Mouse (Mus musculus): Measurements from ENCODE around the gene Vps13d. TPM values are rescaled to one million over a fixed set of nuclear protein-coding genes. Genes with fewer than 3 reads are reported as not detected.
A peak's percentile ranks its signal among the peaks of the same experiment; 100 is the strongest.

The Vps13d gene
- polyA plus RNA-seq, 1 experiment from 2014 or later: 12.1 TPM

DNA sequence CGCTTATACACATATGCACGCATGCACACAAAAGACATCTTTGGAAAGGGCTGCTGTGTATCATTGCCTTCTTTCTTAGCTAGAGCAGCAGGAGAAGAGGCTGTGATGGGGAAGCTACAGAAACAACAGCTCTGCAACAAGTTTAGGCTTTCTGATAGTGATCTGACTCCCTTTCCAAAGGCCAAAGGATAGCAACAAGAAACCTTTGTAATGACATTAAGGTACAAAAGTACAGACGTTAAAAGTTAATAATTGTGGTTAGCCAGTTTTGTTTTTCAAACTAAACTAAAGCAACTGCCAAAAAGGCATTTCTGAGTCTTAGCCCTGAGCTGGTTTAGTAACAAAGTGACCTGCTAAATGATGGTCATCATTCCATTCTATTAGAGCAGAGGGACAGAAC lies 139.0 kb downstream of the Vps13d start:
- Histone ChIP-seq H3K4me3 (replicated peaks; ENCODE audit: low read length) (no peak overlapping the region), H3K36me3 (replicated peaks; ENCODE audit: control insufficient read depth, insufficient read depth) (peaks cover 93% of the 10 kb centered on the region), H3K4me2 (replicated peaks) (no peak overlapping the region), H3K27me3 (ENCODE audit: control insufficient read depth, insufficient read depth, low read length) (no peaks in the 10 kb centered on the region), H3K27ac (no peak overlapping the region), H3K9me3 (ENCODE audit: control insufficient read depth, low read length) (no peaks in the 10 kb centered on the region), H3K4me1 (replicated peaks; ENCODE audit: control insufficient read depth, insufficient read depth, low read length) (no peaks in the 10 kb centered on the region), H3K9ac (no peak overlapping the region)
- 91% methylated on average over 3 of the region's 3 CpGs for WGBS
- no peak for DNase-seq (ENCODE audit: low spot score)
- ATAC-seq (ENCODE audit: low FRiP score): no peak

GRCm38 (mm10) chr4:145054369-145054768 lies 140.4 kb downstream of the Vps13d start:
- Histone ChIP-seq H3K27ac (no peak overlapping the region), H3K4me1 (replicated peaks; ENCODE audit: control insufficient read depth, insufficient read depth, low read length) (no peaks in the 10 kb centered on the region), H3K9ac (no peak overlapping the region), H3K4me3 (replicated peaks; ENCODE audit: low read length) (no peak overlapping the region), H3K9me3 (ENCODE audit: control insufficient read depth, low read length) (no peaks in the 10 kb centered on the region), H3K36me3 (replicated peaks; ENCODE audit: control insufficient read depth, insufficient read depth) (peaks cover 79% of the 10 kb centered on the region), H3K27me3 (ENCODE audit: control insufficient read depth, insufficient read depth, low read length) (no peaks in the 10 kb centered on the region), H3K4me2 (replicated peaks) (no peak overlapping the region)
- ATAC-seq (ENCODE audit: low FRiP score): no peak
- 58% methylated on average over 3 of the region's 3 CpGs for WGBS
- DNase-seq (ENCODE audit: low spot score): no peak

- H3K36me3 ChIP-seq (replicated peaks; ENCODE audit: control insufficient read depth, insufficient read depth): peaks cover 69% of the 10 kb centered on the region
- 92% methylated on average over 1 of the region's 1 CpGs for WGBS
- no peaks in the 10 kb centered on the region for H3K9me3 ChIP-seq (ENCODE audit: control insufficient read depth, low read length)
- ATAC-seq (ENCODE audit: low FRiP score): no peak
- no peaks in the 10 kb centered on the region for H3K27me3 ChIP-seq (ENCODE audit: control insufficient read depth, insufficient read depth, low read length)
- no peak overlapping the region for H3K4me3 ChIP-seq (replicated peaks; ENCODE audit: low read length)
- H3K4me2 ChIP-seq (replicated peaks): no peak overlapping the region
- no peak overlapping the region for H3K27ac ChIP-seq
- no peaks in the 10 kb centered on the region for H3K4me1 ChIP-seq (replicated peaks; ENCODE audit: control insufficient read depth, insufficient read depth, low read length)
- no peak for DNase-seq (ENCODE audit: low spot score)
- H3K9ac ChIP-seq: no peak overlapping the region
Observed at GRCm38 (mm10) chr4:145052697-145053096, 142.1 kb downstream of the Vps13d start.

- no peak overlapping the region for H3K4me2 ChIP-seq (replicated peaks)
- DNase-seq (ENCODE audit: low spot score) (no peak), ATAC-seq (ENCODE audit: low FRiP score) (no peak)
- H3K27me3 ChIP-seq (ENCODE audit: control insufficient read depth, insufficient read depth, low read length): no peaks in the 10 kb centered on the region
- no peak overlapping the region for H3K27ac ChIP-seq
- WGBS: 90% methylated on average over 3 of the region's 3 CpGs
- H3K36me3 ChIP-seq (replicated peaks; ENCODE audit: control insufficient read depth, insufficient read depth): peaks cover 69% of the 10 kb centered on the region
- no peak overlapping the region for H3K9ac ChIP-seq
- no peaks in the 10 kb centered on the region for H3K9me3 ChIP-seq (ENCODE audit: control insufficient read depth, low read length)
- no peak overlapping the region for H3K4me3 ChIP-seq (replicated peaks; ENCODE audit: low read length)
- H3K4me1 ChIP-seq (replicated peaks; ENCODE audit: control insufficient read depth, insufficient read depth, low read length): no peaks in the 10 kb centered on the region
Observed at GRCm38 (mm10) chr4:145052282-145052681, 142.5 kb downstream of the Vps13d start.

- ATAC-seq (ENCODE audit: low FRiP score): no peak
- H3K4me1 ChIP-seq (replicated peaks; ENCODE audit: control insufficient read depth, insufficient read depth, low read length): no peaks in the 10 kb centered on the region
- DNase-seq (ENCODE audit: low spot score): no peak
- H3K27ac ChIP-seq: no peak overlapping the region
- H3K27me3 ChIP-seq (ENCODE audit: control insufficient read depth, insufficient read depth, low read length): no peaks in the 10 kb centered on the region
- H3K36me3 ChIP-seq (replicated peaks; ENCODE audit: control insufficient read depth, insufficient read depth): peaks cover 61% of the 10 kb centered on the region
- no peaks in the 10 kb centered on the region for H3K9me3 ChIP-seq (ENCODE audit: control insufficient read depth, low read length)
- 56% methylated on average over 4 of the region's 4 CpGs for WGBS
- no peak overlapping the region for H3K4me2 ChIP-seq (replicated peaks)
- H3K9ac ChIP-seq: no peak overlapping the region
- no peak overlapping the region for H3K4me3 ChIP-seq (replicated peaks; ENCODE audit: low read length)
Observed at GRCm38 (mm10) chr4:145051209-145051969, 143.4 kb downstream of the Vps13d start.

DNA sequence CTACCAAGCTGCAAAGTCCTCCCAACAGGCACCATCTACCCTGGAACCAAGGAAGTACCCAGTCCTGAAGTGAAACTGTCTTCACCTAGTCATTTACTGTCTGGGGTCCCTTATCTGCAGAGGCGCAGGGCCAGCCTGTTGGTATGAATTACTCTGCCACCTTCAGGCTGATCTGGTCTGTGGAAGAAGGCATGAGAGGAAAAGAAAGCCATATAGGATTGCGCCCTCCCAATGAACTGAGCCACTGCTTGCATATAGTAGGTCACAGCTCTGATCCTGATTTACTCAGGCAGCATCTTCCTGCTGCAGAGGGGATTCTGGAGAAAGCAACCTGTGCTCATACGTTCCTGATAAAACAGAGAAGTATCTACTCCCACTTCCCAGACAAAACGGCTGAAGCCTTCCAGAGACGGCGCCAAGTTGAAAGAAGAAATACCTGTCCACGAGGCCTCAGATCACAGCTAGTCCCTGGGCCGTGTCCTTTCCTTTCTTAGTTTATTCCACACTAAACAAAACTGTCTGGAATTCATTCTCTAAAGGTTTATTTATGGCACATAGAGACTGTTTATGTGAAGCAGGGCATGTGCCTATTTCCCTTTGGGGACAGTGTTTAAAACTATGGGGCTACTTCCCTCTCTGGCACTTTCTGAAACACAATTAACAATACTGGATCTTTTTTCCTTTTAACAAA lies 144.1 kb downstream of the Vps13d start:
- DNase-seq (ENCODE audit: low spot score): peak; percentile 33
- H3K27ac ChIP-seq: no peak overlapping the region
- H3K4me3 ChIP-seq (replicated peaks; ENCODE audit: low read length): no peak overlapping the region
- no peaks in the 10 kb centered on the region for H3K27me3 ChIP-seq (ENCODE audit: control insufficient read depth, insufficient read depth, low read length)
- no peaks in the 10 kb centered on the region for H3K4me1 ChIP-seq (replicated peaks; ENCODE audit: control insufficient read depth, insufficient read depth, low read length)
- no peaks in the 10 kb centered on the region for H3K9me3 ChIP-seq (ENCODE audit: control insufficient read depth, low read length)
- H3K4me2 ChIP-seq (replicated peaks): no peak overlapping the region
- peak; percentile 27; the same call in 1 of the 2 replicates for ATAC-seq (ENCODE audit: low FRiP score)
- 66% methylated on average over 8 of the region's 8 CpGs for WGBS
- H3K36me3 ChIP-seq (replicated peaks; ENCODE audit: control insufficient read depth, insufficient read depth): peaks cover 60% of the 10 kb centered on the region
- no peak overlapping the region for H3K9ac ChIP-seq

GRCm38 (mm10) chr4:145047964-145048363 lies 146.8 kb downstream of the Vps13d start:
- Histone ChIP-seq H3K4me1 (replicated peaks; ENCODE audit: control insufficient read depth, insufficient read depth, low read length) (no peaks in the 10 kb centered on the region), H3K4me3 (replicated peaks; ENCODE audit: low read length) (no peak overlapping the region), H3K4me2 (replicated peaks) (no peak overlapping the region), H3K27me3 (ENCODE audit: control insufficient read depth, insufficient read depth, low read length) (no peaks in the 10 kb centered on the region), H3K36me3 (replicated peaks; ENCODE audit: control insufficient read depth, insufficient read depth) (peaks cover 64% of the 10 kb centered on the region), H3K9me3 (ENCODE audit: control insufficient read depth, low read length) (no peaks in the 10 kb centered on the region), H3K9ac (no peak overlapping the region), H3K27ac (no peak overlapping the region)
- no peak for DNase-seq (ENCODE audit: low spot score)
- no peak for ATAC-seq (ENCODE audit: low FRiP score)
- WGBS: 87% methylated on average over 5 of the region's 5 CpGs

DNA sequence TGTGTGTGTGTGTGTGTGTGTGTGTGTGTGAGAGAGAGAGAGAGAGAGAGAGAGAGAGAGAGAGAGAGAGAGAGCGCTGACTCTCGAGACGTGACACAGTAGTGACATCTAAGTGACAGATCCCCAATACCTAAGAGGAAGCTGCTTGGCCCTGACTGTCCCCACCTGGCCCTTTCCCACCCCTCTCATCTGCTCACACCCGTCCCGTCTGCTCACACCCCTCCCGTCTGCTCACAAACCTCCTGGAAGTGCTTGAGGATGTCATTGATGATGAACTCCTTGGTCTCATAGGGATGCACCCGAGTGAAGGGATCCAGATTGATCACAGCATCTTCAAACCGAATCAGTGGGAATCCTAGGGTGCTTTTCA lies 148.8 kb downstream of the Vps13d start:
- Histone ChIP-seq H3K27me3 (ENCODE audit: control insufficient read depth, insufficient read depth, low read length) (no peaks in the 10 kb centered on the region), H3K9ac (no peak overlapping the region), H3K9me3 (ENCODE audit: control insufficient read depth, low read length) (no peaks in the 10 kb centered on the region), H3K4me2 (replicated peaks) (no peak overlapping the region), H3K4me1 (replicated peaks; ENCODE audit: control insufficient read depth, insufficient read depth, low read length) (no peaks in the 10 kb centered on the region), H3K27ac (no peak overlapping the region), H3K36me3 (replicated peaks; ENCODE audit: control insufficient read depth, insufficient read depth) (peaks cover 64% of the 10 kb centered on the region), H3K4me3 (replicated peaks; ENCODE audit: low read length) (no peak overlapping the region)
- ATAC-seq (ENCODE audit: low FRiP score) (no peak), DNase-seq (ENCODE audit: low spot score) (no peak)
- 88% methylated on average over 8 of the region's 8 CpGs for WGBS

- no peak overlapping the region for H3K27ac ChIP-seq
- 83% methylated on average over 5 of the region's 5 CpGs for WGBS
- no peak overlapping the region for H3K4me3 ChIP-seq (replicated peaks; ENCODE audit: low read length)
- peaks cover 68% of the 10 kb centered on the region for H3K36me3 ChIP-seq (replicated peaks; ENCODE audit: control insufficient read depth, insufficient read depth)
- no peak overlapping the region for H3K4me2 ChIP-seq (replicated peaks)
- ATAC-seq (ENCODE audit: low FRiP score) (no peak), DNase-seq (ENCODE audit: low spot score) (no peak)
- H3K9me3 ChIP-seq (ENCODE audit: control insufficient read depth, low read length): no peaks in the 10 kb centered on the region
- H3K4me1 ChIP-seq (replicated peaks; ENCODE audit: control insufficient read depth, insufficient read depth, low read length): no peaks in the 10 kb centered on the region
- no peak overlapping the region for H3K9ac ChIP-seq
- no peaks in the 10 kb centered on the region for H3K27me3 ChIP-seq (ENCODE audit: control insufficient read depth, insufficient read depth, low read length)
Observed at GRCm38 (mm10) chr4:145045312-145046031, 149.3 kb downstream of the Vps13d start.
